Mouse (Mus musculus) thymus, adult 2 months (tissue): ENCODE measurements around the gene Crhr2. TPM values are rescaled to one million over a fixed set of nuclear protein-coding genes. Genes with fewer than 3 reads are reported as not detected.

Experiments used
- DNase-seq: peaks from one replicate; pipeline ENCODE4 v3.0.0; 2021
- H3K27ac ChIP-seq: fragments of 200-500 bp; 2 replicates; pipeline ENCODE4 v1.5.1; 2012; ENCODE audit warnings: low read length, control low read depth; ENCODE audit not compliant: control insufficient read depth, insufficient read depth
- H3K27me3 ChIP-seq: fragments of 200-500 bp; 2 replicates; pipeline ENCODE4 v1.6.1; 2012; ENCODE audit warnings: mild to moderate bottlenecking, low read length, moderate library complexity, mixed read lengths; ENCODE audit not compliant: control insufficient read depth, insufficient read depth
- H3K36me3 ChIP-seq: fragments of 200-500 bp; 2 replicates; pipeline ENCODE4 v1.6.1; 2012; ENCODE audit warnings: mild to moderate bottlenecking, low read length, moderate library complexity; ENCODE audit not compliant: control insufficient read depth, insufficient read depth
- H3K4me1 ChIP-seq: fragments of 200-500 bp; replicated peaks from 2 replicates; pipeline ENCODE4 v1.6.1; 2012; ENCODE audit warnings: low read length; ENCODE audit not compliant: control insufficient read depth, insufficient read depth
- H3K4me3 ChIP-seq: fragments of 200-500 bp; 2 replicates; pipeline ENCODE4 v1.5.1; 2012; ENCODE audit warnings: mild to moderate bottlenecking, low read length, control low read depth, moderate library complexity; ENCODE audit not compliant: control insufficient read depth, insufficient read depth
- CTCF ChIP-seq: fragments of 200-500 bp; IDR thresholded peaks from 2 replicates; pipeline ENCODE4 v1.5.1; 2012; ENCODE audit warnings: mild to moderate bottlenecking, control low read depth, low read length, moderate library complexity, borderline replicate concordance; ENCODE audit not compliant: control insufficient read depth, poor library complexity, insufficient read depth; ENCODE audit errors: extremely low read depth
- POLR2A ChIP-seq: fragments of 200-500 bp; IDR thresholded peaks from 2 replicates; pipeline ENCODE4 v1.6.1; 2012; ENCODE audit warnings: mild to moderate bottlenecking, low read length, control low read depth, moderate library complexity; ENCODE audit not compliant: control insufficient read depth, poor library complexity, insufficient read depth; ENCODE audit errors: extremely low read depth
- WGBS: fragments of 180-500 bp; shearing (Covaris S2); methylation state at CpG from one replicate; pipeline ENCODE4 v1.1.7; 2018; 5-methylcytosine and 5-hydroxymethylcytosine counted together
- polyA plus RNA-seq: library from polyadenylated mRNA; depleted of rRNA; stranded (reverse); fragments of >200 nt; gene quantifications from 2 replicates; pipeline ENCODE4 v1.2.3, GENCODE M21; 2012; rRNA removed

The Crhr2 gene
- polyA plus RNA-seq = 0.36 and 3.1 TPM in 2 replicates

- Histone ChIP-seq H3K27ac (no peak within 1 kb of the TSS), H3K4me3 (no peak within 1 kb of the TSS), H3K27me3 (no peaks in the 10 kb centered on the region), H3K36me3 (no peaks in the 10 kb centered on the region), H3K4me1 (no peaks in the 10 kb centered on the region)
- DNase-seq = no peak
- TF ChIP-seq POLR2A = no peak
- no peak for TF ChIP-seq CTCF
- WGBS = 84% methylated on average over 10 of the region's 10 CpGs
These were observed at the start of gene Crhr2 for GRCm38 (mm10) chr6:55132794-55133193. Gene Crhr2 (minus strand): TSS chr6:55133016.

DNA sequence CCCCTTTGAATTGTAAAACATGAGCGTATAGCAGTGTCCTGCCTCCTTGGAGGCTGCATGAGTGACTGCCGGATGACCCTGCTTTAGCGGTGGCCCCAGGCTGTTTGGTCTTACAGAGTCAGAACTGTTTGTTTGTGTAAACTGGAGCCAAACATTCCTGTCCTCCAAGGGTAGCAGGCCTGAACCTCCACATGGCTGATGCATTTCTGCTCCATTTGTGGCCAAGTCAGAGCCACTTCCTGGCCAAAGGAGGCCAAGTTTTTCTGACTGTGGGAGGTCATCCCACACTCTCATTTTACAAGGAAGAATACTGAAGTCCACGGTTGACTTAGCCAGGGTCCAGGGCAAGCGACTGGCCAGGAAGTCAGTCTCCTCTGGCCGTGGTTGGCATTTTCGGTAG, 46.7 kb upstream of the Crhr2 start:
- 92% methylated on average over 7 of the region's 7 CpGs for WGBS
- Histone ChIP-seq H3K4me3 (no peak overlapping the region), H3K4me1 (no peaks in the 10 kb centered on the region), H3K36me3 (no peaks in the 10 kb centered on the region), H3K27me3 (no peaks in the 10 kb centered on the region), H3K27ac (no peak overlapping the region)
- no peak for DNase-seq
- TF ChIP-seq CTCF (no peak), POLR2A (no peak)

- H3K4me3 ChIP-seq = no peak overlapping the region
- no peak overlapping the region for H3K27ac ChIP-seq
- no peak for TF ChIP-seq CTCF
- TF ChIP-seq POLR2A = no peak
- no peaks in the 10 kb centered on the region for H3K4me1 ChIP-seq
- WGBS = 31% methylated on average over 12 of the region's 12 CpGs
- DNase-seq = peak; percentile 16
- H3K27me3 ChIP-seq = no peaks in the 10 kb centered on the region
- no peaks in the 10 kb centered on the region for H3K36me3 ChIP-seq
These were observed 44.4 kb upstream of the Crhr2 start for GRCm38 (mm10) chr6:55177060-55177732.

DNA sequence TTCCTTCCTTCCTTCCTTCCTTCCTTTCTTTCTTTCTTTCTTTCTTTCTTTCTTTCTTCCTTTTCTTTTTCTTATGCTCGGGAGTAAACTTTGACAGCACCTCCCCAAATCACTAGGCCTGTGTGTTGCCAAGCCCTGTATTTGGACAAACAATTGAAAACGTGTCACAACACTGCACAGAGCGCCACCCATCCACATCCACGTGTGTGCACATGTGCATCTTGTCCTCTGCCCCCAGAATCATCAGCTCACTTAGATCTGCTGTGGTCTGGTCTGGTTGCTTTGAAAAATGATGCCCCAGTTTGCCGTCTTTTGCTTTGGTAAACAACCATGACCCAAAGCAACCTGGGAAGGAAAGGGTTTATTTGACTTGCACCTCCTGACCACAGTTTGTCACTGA, 43.1 kb upstream of the Crhr2 start:
- no peaks in the 10 kb centered on the region for H3K27me3 ChIP-seq
- no peak overlapping the region for H3K4me3 ChIP-seq
- H3K27ac ChIP-seq = no peak overlapping the region
- 58% methylated on average over 5 of the region's 5 CpGs for WGBS
- TF ChIP-seq CTCF = no peak
- no peak for TF ChIP-seq POLR2A
- H3K4me1 ChIP-seq = no peaks in the 10 kb centered on the region
- H3K36me3 ChIP-seq = no peaks in the 10 kb centered on the region
- no peak for DNase-seq

DNA sequence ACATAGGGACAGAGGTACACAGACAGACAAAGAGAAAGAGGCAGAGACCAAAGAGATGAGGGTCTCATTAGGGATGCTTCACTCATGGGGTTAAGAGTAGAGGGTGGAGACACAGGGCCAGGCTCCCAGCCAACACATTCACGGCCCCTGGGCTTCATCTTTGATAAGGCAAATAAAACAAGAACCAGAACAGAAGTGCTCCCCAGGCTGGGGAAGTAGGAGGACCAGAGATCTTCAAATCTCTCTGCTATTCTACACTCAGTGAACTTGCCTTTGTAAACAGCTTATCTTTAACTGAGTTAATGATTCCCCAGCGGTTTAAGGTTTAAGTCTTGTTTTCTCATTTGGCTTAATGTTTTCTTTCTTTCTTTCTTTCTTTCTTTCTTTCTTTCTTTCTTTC, 42.6 kb upstream of the Crhr2 start:
- no peak for DNase-seq
- H3K36me3 ChIP-seq = no peaks in the 10 kb centered on the region
- no peaks in the 10 kb centered on the region for H3K27me3 ChIP-seq
- TF ChIP-seq POLR2A = no peak
- TF ChIP-seq CTCF = no peak
- WGBS = 51% methylated on average over 2 of the region's 2 CpGs
- H3K4me1 ChIP-seq = no peaks in the 10 kb centered on the region
- H3K27ac ChIP-seq = no peak overlapping the region
- no peak overlapping the region for H3K4me3 ChIP-seq

DNA sequence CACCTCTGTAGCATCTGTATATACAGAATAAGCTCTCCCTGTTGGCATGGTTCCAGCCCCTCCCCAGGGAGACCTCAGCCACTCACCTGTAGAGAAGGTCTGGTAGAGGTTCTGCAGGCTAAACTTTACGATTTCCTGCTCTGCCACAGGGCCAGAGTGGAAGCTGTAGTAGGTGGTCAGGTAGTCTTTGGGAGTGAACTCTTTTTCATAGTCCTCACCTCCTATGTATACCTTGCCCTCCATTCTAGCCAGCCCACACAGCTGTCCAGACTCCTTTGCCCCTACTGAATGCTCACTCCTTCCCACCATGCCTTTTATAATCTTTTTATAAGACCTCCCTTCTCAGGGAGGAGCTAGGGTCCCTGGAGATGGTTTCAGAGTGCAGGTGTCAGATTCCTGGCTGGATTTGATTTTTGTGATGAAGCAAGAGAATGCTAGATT, 41.9 kb upstream of the Crhr2 start, which contains the start of gene Inmt:
Gene Inmt (minus strand): TSS at position 303 of the 441 bp plus-strand sequence.
- Histone ChIP-seq H3K4me3 (no peak within 1 kb of the TSS), H3K27ac (no peak within 1 kb of the TSS), H3K36me3 (no peaks in the 10 kb centered on the region), H3K4me1 (no peaks in the 10 kb centered on the region), H3K27me3 (no peaks in the 10 kb centered on the region)
- TF ChIP-seq CTCF (no peak), POLR2A (no peak)
- 70% methylated on average over 1 of the region's 1 CpGs for WGBS
- DNase-seq = no peak

- no peak for DNase-seq
- Histone ChIP-seq H3K4me1 (no peaks in the 10 kb centered on the region), H3K27ac (no peak overlapping the region), H3K4me3 (no peak overlapping the region), H3K36me3 (no peaks in the 10 kb centered on the region), H3K27me3 (no peaks in the 10 kb centered on the region)
- no peak for TF ChIP-seq POLR2A
- no peak for TF ChIP-seq CTCF
- 80% methylated on average over 3 of the region's 3 CpGs for WGBS
These were observed 41.1 kb upstream of the Crhr2 start for GRCm38 (mm10) chr6:55173941-55174349.
